Mouse (Mus musculus) thymus, adult 2 months (tissue): ENCODE data around the gene Nlrp4e.
"Not testable (repeated sequence)": the region's sequence is repeated elsewhere in the genome, so short reads cannot be mapped to it uniquely, and the experiment has no call there.

Source experiments
- CTCF ChIP-seq: fragments of 200-500 bp; IDR thresholded peaks from 2 replicates; pipeline ENCODE4 v1.5.1; 2012; ENCODE audit warnings: mild to moderate bottlenecking, control low read depth, low read length, moderate library complexity, borderline replicate concordance; ENCODE audit not compliant: control insufficient read depth, poor library complexity, insufficient read depth; ENCODE audit errors: extremely low read depth
- POLR2A ChIP-seq: fragments of 200-500 bp; IDR thresholded peaks from 2 replicates; pipeline ENCODE4 v1.6.1; 2012; ENCODE audit warnings: mild to moderate bottlenecking, low read length, control low read depth, moderate library complexity; ENCODE audit not compliant: control insufficient read depth, poor library complexity, insufficient read depth; ENCODE audit errors: extremely low read depth

DNA sequence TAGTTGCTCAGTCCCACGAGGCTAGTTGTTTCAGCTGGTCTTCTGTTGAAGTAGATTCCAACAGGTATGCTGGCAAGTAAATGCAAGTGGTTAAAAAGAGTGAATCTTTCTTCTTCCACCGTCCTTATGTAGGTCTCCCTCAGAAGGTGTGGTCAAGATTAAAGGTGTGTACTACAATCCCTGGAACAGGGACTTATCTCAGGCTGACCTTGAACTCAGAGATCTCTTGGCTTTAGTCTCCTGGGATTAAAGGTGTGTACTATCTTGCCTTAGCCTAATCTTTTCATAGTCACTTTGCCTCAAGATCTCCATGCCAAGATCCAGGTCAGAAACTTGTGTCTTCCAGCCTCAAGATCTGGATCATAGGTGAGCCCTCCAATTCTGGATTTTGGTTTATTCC is 22.2 kb upstream of the Nlrp4e start, which contains the start of gene Gm6902:
- not testable (repeated sequence) for TF ChIP-seq CTCF, POLR2A
